Mouse (Mus musculus) hindbrain, embryonic 11.5 days (tissue): ENCODE data around the gene Sap30bp. TPM values are rescaled to one million over a fixed set of nuclear protein-coding genes. Genes with fewer than 3 reads are reported as not detected.

Source experiments
- ATAC-seq: fragments of 200-750 bp; cut with Nextera tagmentation; 2 replicates; pipeline ENCODE4 v1.8.0; 2017; ENCODE audit warnings: mild to moderate bottlenecking, moderate TSS enrichment, moderate library complexity; ENCODE audit not compliant: low FRiP score
- DNase-seq: peaks from one replicate; pipeline ENCODE4 v3.0.0-alpha.2; 2015; ENCODE audit warnings: low spot score
- H3K27ac ChIP-seq: fragments of 300-500 bp; sonication (generic); 2 replicates; pipeline ENCODE4 v1.5.1; 2014; ENCODE audit warnings: mild to moderate bottlenecking, low read depth, low read length
- H3K27me3 ChIP-seq: fragments of 300-500 bp; sonication (generic); 2 replicates; pipeline ENCODE4 v1.6.1; 2014; ENCODE audit warnings: mild to moderate bottlenecking, low read length, moderate library complexity, mixed read lengths; ENCODE audit not compliant: control insufficient read depth, insufficient read depth
- H3K36me3 ChIP-seq: fragments of 300-500 bp; sonication (generic); 2 replicates; pipeline ENCODE4 v1.6.1; 2014; ENCODE audit warnings: mild to moderate bottlenecking, low read length, moderate library complexity, mixed read lengths; ENCODE audit not compliant: control insufficient read depth, insufficient read depth
- H3K4me1 ChIP-seq: fragments of 300-500 bp; sonication (generic); replicated peaks from 2 replicates; pipeline ENCODE4 v1.6.1; 2014; ENCODE audit warnings: low read length, mixed read lengths; ENCODE audit not compliant: control insufficient read depth, insufficient read depth
- H3K4me2 ChIP-seq: fragments of 300-500 bp; sonication (generic); replicated peaks from 2 replicates; pipeline ENCODE4 v1.6.1; 2014; ENCODE audit warnings: mild to moderate bottlenecking, low read depth, low read length
- H3K4me3 ChIP-seq: fragments of 300-500 bp; sonication (generic); 2 replicates; pipeline ENCODE4 v1.5.1; 2014; ENCODE audit warnings: low read depth, low read length
- H3K9ac ChIP-seq: fragments of 300-500 bp; sonication (generic); 2 replicates; pipeline ENCODE4 v1.6.1; 2014; ENCODE audit warnings: low read depth, low read length
- H3K9me3 ChIP-seq: fragments of 300-500 bp; sonication (generic); 2 replicates; pipeline ENCODE4 v1.6.1; 2016; ENCODE audit warnings: low read length; ENCODE audit not compliant: control insufficient read depth
- WGBS: fragments of 180-500 bp; shearing (Covaris S2); extraction: QIAGEN DNeasy Blood & Tissue Kit; methylation state at CpG from one replicate; pipeline ENCODE4 v1.1.7; 2014; 5-methylcytosine and 5-hydroxymethylcytosine counted together
- polyA plus RNA-seq: library from polyadenylated mRNA; unstranded; fragments of >200 nt; fragmentation: Nextera tagmentation; extraction: Ambion mirVana; gene quantifications from 2 replicates; pipeline ENCODE4 v1.2.1, GENCODE M21; 2014

Sap30bp gene
- polyA plus RNA-seq, 1 experiment from 2014 or later: 57.1 TPM

DNA sequence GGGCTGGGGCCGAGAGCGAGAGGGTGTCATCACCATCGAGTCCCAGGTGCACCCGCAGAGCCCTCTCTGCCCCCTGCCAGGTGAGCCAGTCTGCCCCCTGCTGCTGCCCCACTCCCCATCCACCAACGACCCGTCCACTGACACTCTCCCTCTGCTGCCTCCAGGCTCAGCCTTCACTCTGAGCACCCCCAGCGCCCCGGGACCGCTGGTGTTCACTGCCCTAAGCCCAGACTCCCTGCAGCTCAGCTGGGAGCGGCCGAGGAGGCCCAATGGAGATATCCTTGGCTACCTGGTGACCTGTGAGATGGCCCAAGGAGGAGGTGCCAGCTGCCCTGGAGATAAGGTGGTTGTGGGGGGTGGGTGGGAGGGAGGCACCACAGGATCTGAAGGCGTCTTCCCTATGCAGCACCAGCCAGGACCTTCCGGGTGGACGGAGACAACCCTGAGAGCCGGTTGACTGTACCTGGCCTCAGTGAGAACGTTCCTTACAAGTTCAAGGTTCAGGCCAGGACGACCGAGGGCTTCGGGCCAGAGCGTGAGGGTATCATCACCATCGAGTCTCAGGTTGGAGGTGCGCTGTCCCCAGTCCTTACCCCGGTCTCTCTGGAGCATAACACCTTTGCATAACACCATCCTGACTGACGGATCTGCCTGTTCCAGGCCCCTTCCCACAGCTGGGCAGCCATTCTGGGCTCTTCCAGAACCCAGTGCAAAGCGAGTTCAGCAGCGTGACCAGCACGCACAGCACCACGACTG lies 74.2 kb downstream of the Sap30bp start:
- H3K9ac ChIP-seq: no peak overlapping the region
- no peaks in the 10 kb centered on the region for H3K9me3 ChIP-seq
- H3K4me3 ChIP-seq: no peak overlapping the region
- H3K27me3 ChIP-seq: no peaks in the 10 kb centered on the region; the same call in 1 of the 2 replicates
- H3K36me3 ChIP-seq: no peaks in the 10 kb centered on the region
- H3K27ac ChIP-seq: no peak overlapping the region
- 87% methylated on average over 28 of the region's 28 CpGs for WGBS
- H3K4me2 ChIP-seq: no peak overlapping the region
- DNase-seq (no peak), ATAC-seq (no peak)
- peaks cover 12% of the 10 kb centered on the region for H3K4me1 ChIP-seq

DNA sequence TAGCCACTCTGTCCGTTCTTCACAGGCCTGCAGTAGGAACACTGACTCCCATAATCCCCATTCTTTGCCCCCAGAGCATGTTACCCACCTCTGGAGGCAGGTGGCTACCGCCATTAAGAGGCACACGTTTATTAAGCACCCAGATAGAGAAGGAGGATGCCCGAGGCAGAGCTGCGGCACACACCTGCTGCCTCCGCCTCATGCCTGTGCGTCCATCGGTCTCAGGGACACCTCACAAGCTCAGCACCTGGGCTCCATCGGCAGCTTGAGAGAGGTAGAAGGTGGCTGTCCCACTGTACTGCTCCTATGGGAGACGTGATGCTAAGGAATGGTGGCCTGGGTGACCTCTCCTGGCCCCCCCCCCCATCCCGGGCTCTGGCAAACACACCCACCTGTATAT lies 75.3 kb downstream of the Sap30bp start:
- H3K9ac ChIP-seq: no peak overlapping the region
- H3K4me2 ChIP-seq: no peak overlapping the region
- 92% methylated on average over 11 of the region's 11 CpGs for WGBS
- DNase-seq: no peak
- no peaks in the 10 kb centered on the region for H3K36me3 ChIP-seq
- no peak overlapping the region for H3K4me3 ChIP-seq
- ATAC-seq: no peak
- no peaks in the 10 kb centered on the region; the same call in 1 of the 2 replicates for H3K27me3 ChIP-seq
- H3K27ac ChIP-seq: no peak overlapping the region
- no peaks in the 10 kb centered on the region for H3K9me3 ChIP-seq
- H3K4me1 ChIP-seq: peaks cover 12% of the 10 kb centered on the region

- no peaks in the 10 kb centered on the region; the same call in 1 of the 2 replicates for H3K27me3 ChIP-seq
- no peaks in the 10 kb centered on the region for H3K36me3 ChIP-seq
- DNase-seq (no peak), ATAC-seq (no peak)
- 90% methylated on average over 13 of the region's 13 CpGs for WGBS
- no peak overlapping the region for H3K4me3 ChIP-seq
- H3K9me3 ChIP-seq: no peaks in the 10 kb centered on the region
- no peak overlapping the region for H3K27ac ChIP-seq
- H3K4me2 ChIP-seq: no peak overlapping the region
- H3K9ac ChIP-seq: no peak overlapping the region
- peaks cover 12% of the 10 kb centered on the region for H3K4me1 ChIP-seq
Observed at GRCm38 (mm10) chr11:116008832-116009375, 75.8 kb downstream of the Sap30bp start.

GRCm38 (mm10) chr11:116009661-116010060 lies 76.6 kb downstream of the Sap30bp start:
- H3K36me3 ChIP-seq: no peaks in the 10 kb centered on the region
- no peak overlapping the region for H3K9ac ChIP-seq
- H3K9me3 ChIP-seq: no peaks in the 10 kb centered on the region
- no peak for ATAC-seq
- no peak overlapping the region for H3K4me3 ChIP-seq
- 94% methylated on average over 11 of the region's 11 CpGs for WGBS
- peaks cover 10% of the 10 kb centered on the region for H3K4me1 ChIP-seq
- H3K27ac ChIP-seq: no peak overlapping the region
- no peaks in the 10 kb centered on the region; the same call in 1 of the 2 replicates for H3K27me3 ChIP-seq
- H3K4me2 ChIP-seq: no peak overlapping the region
- DNase-seq: no peak

DNA sequence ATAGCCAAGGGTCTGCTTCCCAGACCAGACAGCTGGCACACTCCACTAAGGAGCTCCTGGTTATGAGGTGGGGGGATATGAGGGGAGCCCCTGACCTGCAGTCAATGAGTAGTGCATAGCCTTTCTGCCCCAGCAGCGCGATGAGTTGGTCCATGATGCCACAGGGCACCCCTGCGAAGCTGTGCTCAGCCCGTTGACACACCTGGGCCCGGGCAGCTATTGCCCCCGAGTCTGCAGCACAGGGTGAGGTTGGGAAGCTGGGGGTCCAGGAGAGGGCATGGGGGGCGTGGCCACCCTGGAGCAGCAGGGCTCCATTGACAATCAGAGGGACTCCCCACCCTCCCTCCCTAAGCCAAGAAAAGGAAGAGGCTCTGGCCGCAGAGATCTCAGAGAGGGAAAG lies 77.1 kb downstream of the Sap30bp start:
- no peak overlapping the region for H3K4me2 ChIP-seq
- H3K9me3 ChIP-seq: no peaks in the 10 kb centered on the region
- H3K27me3 ChIP-seq: no peaks in the 10 kb centered on the region; the same call in 1 of the 2 replicates
- no peaks in the 10 kb centered on the region for H3K36me3 ChIP-seq
- DNase-seq: no peak
- H3K27ac ChIP-seq: no peak overlapping the region
- no peak for ATAC-seq
- H3K4me1 ChIP-seq: peaks cover 6% of the 10 kb centered on the region
- no peak overlapping the region for H3K4me3 ChIP-seq
- no peak overlapping the region for H3K9ac ChIP-seq
- WGBS: 93% methylated on average over 8 of the region's 8 CpGs

DNA sequence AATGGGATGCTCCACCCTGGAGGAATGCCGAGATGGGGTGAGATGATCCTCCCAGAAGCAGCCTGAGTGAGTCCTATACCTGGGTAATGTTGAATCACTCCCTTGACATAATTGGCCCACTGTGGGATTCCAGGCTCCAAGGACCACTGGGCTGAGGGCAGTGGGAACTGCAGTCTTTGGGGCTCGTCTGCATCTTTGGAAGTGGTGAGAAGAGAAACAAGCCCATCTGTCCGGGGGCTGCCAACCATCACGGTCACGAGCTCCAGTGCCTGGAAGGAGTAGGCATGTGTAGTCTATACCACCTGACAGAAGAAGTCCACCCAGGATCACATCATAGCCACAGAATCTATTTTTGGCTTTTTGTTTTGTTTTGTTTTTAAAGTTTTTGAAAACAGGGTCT lies 77.9 kb downstream of the Sap30bp start:
- Histone ChIP-seq H3K4me2 (no peak overlapping the region), H3K27ac (no peak overlapping the region), H3K36me3 (no peaks in the 10 kb centered on the region), H3K27me3 (no peaks in the 10 kb centered on the region; the same call in 1 of the 2 replicates), H3K9ac (no peak overlapping the region), H3K4me1 (no peaks in the 10 kb centered on the region; the same call in 1 of the 2 replicates), H3K4me3 (no peak overlapping the region), H3K9me3 (no peaks in the 10 kb centered on the region)
- 93% methylated on average over 5 of the region's 5 CpGs for WGBS
- DNase-seq (no peak), ATAC-seq (no peak)

DNA sequence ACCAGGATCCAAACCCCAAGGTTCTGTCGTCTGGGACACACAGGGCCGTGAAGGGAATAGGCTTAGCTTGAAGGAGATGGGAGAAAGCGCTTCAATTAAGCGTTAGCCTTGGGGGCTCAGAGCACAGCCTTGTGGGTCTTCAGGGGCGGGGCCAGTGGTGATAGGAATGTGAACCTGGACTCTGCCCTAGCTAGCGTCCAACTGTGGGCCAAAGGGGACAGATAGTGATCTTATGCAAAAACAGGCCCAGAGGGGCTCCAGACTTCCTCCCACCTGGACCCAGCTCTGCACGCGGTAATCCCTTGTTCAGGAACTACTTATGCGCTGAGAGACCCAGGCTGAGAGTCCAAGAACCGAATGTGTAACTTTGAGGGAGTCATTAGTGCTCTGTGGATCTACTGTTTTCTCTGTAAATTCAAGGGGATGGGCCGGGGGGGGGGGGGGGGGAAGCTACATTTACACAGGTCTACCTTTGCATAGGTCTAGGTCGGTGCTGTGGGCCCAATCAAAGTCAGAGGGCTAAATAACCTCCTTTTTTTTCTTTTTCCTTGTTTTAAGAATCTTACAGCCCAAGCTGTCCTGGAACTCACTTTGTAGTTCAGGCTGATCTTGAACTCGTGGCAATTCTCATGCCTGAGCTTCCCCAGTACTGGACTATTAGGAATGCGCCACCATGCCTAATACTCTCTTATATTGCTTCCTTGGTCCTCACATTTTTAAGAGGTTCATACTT lies 78.6 kb downstream of the Sap30bp start:
- WGBS: 23% methylated on average over 14 of the region's 14 CpGs
- DNase-seq: peak; percentile 37
- ATAC-seq: 0 out of 2 replicates have a peak, but pooled peaks have one; percentile 2

GRCm38 (mm10) chr11:116012262-116012947 lies 79.3 kb downstream of the Sap30bp start, which contains the start of gene Galk1:
TSS of gene Galk1 (minus strand) at chr11:116012719.
- Histone ChIP-seq H3K4me3 (peak within 1 kb of the TSS; percentile 58), H3K4me2 (peak within 1 kb of the TSS; percentile 86), H3K4me1 (no peaks in the 10 kb centered on the region; the same call in 1 of the 2 replicates), H3K36me3 (no peaks in the 10 kb centered on the region), H3K27me3 (no peaks in the 10 kb centered on the region), H3K9ac (peak within 1 kb of the TSS; percentile 75), H3K27ac (peak within 1 kb of the TSS; percentile 51), H3K9me3 (no peaks in the 10 kb centered on the region)
- peak; percentile 80 for ATAC-seq
- WGBS: under 1% methylated on average over 45 of the region's 55 CpGs
- DNase-seq: peak; percentile 89

More for the DNA sequence above, 78.6 kb downstream of the Sap30bp start:
- Histone ChIP-seq H3K4me3 (peak overlapping the region; percentile 58), H3K27me3 (no peaks in the 10 kb centered on the region), H3K36me3 (no peaks in the 10 kb centered on the region), H3K4me2 (peak overlapping the region; percentile 86), H3K4me1 (no peaks in the 10 kb centered on the region; the same call in 1 of the 2 replicates), H3K9me3 (no peaks in the 10 kb centered on the region), H3K27ac (no peak overlapping the region), H3K9ac (peak overlapping the region; percentile 75)
